In the genomic region with DNA sequence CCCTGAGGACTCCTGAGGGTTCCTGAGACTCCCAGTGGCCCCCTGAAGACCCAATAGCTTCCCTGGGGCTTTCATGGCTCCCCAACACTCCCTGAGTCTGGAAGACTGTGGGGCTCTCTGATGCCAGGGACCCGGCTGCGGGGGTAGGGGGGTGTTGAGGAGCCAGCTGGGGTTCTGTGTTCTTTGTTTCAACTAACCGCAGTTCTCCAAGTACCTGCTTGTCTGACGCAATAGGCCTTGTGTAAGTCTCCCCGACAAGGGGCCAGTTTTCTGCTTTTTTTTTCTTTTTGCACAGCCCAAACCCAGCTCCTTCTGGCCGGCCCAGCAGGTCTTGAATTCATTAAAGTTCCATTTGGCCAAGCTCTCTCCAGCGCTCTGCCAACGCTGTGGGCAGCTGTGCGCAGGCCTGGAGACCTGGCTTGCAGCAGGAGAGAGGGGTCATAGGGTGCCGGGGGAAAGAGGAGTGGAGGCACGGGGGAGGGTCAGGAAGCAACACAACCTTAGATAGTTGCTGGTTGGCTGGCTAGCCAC, we compare ENCODE assay signal across 9 mouse cellular contexts.
DNase-seq lines count a peak whose midpoint lies in the region; ATAC-seq and TF ChIP-seq lines count a peak whose summit lies in the region.
"Had no signal": no experiment of that assay in that cellular context is flagged by ENCODE, and none has a peak within 500 bp of the region (broad histone marks: within the 10 kb centered on the region; RNA-seq: fewer than 3 reads in every experiment).

No protein-coding gene starts in this region.

- peaks cover 23% of the 10 kb centered on the region for H3K4me1 ChIP-seq in forebrain, embryonic 13.5 days

- peak in 1 of 2 experiments; percentile 39 for DNase-seq in left cerebral cortex, adult 2 months (ENCODE audit: extremely low spot score in 1 of 2, low spot score in 2 of 2)
- DNase-seq in left cerebral cortex, adult 11 months (ENCODE audit: low spot score), result no peak
- peak; percentile 18 for DNase-seq in heart, postnatal 4 days
- DNase-seq in layer of hippocampus, adult 9-11 months, result peak; percentile 34
- peak; percentile 29 to 45 for DNase-seq in thymus, postnatal 10 days (ENCODE audit: low spot score in 2 of 2)

- peak overlapping the region; percentile 45 for H3K9ac ChIP-seq in forebrain, embryonic 13.5 days

- H3K27ac ChIP-seq in left cerebral cortex, adult 2 months, result 0 out of 2 replicates have a peak overlapping the region, but pooled peaks have one; percentile 4
- H3K27ac ChIP-seq in forebrain, embryonic 13.5 days, result peak overlapping the region; percentile 73

- H3K4me2 ChIP-seq in forebrain, embryonic 13.5 days, result peak overlapping the region; percentile 50

- H3K4me3 ChIP-seq in left cerebral cortex, adult 2 months, result no peak overlapping the region
- H3K4me3 ChIP-seq in forebrain, embryonic 13.5 days, result no peak overlapping the region
- H3K4me3 ChIP-seq: myocyte had no signal

- H3K36me3 ChIP-seq in forebrain, embryonic 13.5 days (ENCODE audit: poor library complexity, severe bottlenecking), result no peaks in the 10 kb centered on the region

- no peak for TF ChIP-seq CTCF in left cerebral cortex, adult 2 months (IDR thresholded peaks at IDR 0.05)

- peak; percentile 79 for ATAC-seq in forebrain, embryonic 13.5 days
- peak; percentile 70 for ATAC-seq in megakaryocyte, adult 5-6 weeks (ENCODE audit: poor library complexity, severe bottlenecking)
- no peak for ATAC-seq in monocyte, adult 5-6 weeks (replicated peaks; ENCODE audit: insufficient number of reproducible peaks, low FRiP score, low TSS enrichment, poor library complexity, severe bottlenecking)

- 4% methylated on average over 11 of the region's 11 CpGs for WGBS in forebrain, embryonic 13.5 days

- no peaks in the 10 kb centered on the region for H3K9me3 ChIP-seq in forebrain, embryonic 13.5 days (replicated peaks)

- no peaks in the 10 kb centered on the region for H3K27me3 ChIP-seq in forebrain, embryonic 13.5 days

- intact Hi-C loops in left cerebral cortex, adult 2 months (cut with DNase I), result loop anchor here (5.0 kb wide), 2 partner anchors 91 to 169 kb away; no protein-coding TSS in a partner anchor
